Mouse (Mus musculus) mouse embryonic stem cell (cell line): ENCODE data around the gene Slc2a12.

Source experiments
- in situ Hi-C, 2 experiments: fragments of 300-500 bp; cut with MboI; formaldehyde crosslinking; loops; 1 replicate in 1 of 2; 3 replicates in 1 of 2; pipeline ENCODE4 v1.14.3; 2019 to 2020; ENCODE audit warnings: low sequenced_read_pairs in 2 of 2, low pct_unique_long_range_greater_than_20kb in 1 of 2, mixed read lengths in 1 of 2; ENCODE audit not compliant: unreplicated experiment in 1 of 2

Slc2a12 gene

GRCm38 (mm10) chr10:22644853-22645491, at the start of gene Slc2a12:
Gene Slc2a12, plus strand, starts transcription at chr10:22645011.
- in situ Hi-C loops, result no loop called here

GRCm38 (mm10) chr10:22598908-22599480, 45.8 kb upstream of the Slc2a12 start:
- in situ Hi-C loops, result loop anchor here in 1 of 2 experiments (25.0 kb wide), 1 partner anchor 113 kb away; no protein-coding TSS in a partner anchor

GRCm38 (mm10) chr10:22601046-22601445, 43.8 kb upstream of the Slc2a12 start:
- in situ Hi-C loops, result no loop called here

GRCm38 (mm10) chr10:22604801-22605200, 40.0 kb upstream of the Slc2a12 start:
- in situ Hi-C loops, result no loop called here

GRCm38 (mm10) chr10:22608273-22608672, 36.5 kb upstream of the Slc2a12 start:
- in situ Hi-C loops, result no loop called here

- in situ Hi-C loops, result no loop called here
These were observed 35.9 kb upstream of the Slc2a12 start for GRCm38 (mm10) chr10:22608799-22609357.

- in situ Hi-C loops, result no loop called here
These were observed 31.5 kb upstream of the Slc2a12 start for GRCm38 (mm10) chr10:22613301-22613700.

GRCm38 (mm10) chr10:22614554-22614953, 30.3 kb upstream of the Slc2a12 start:
- in situ Hi-C loops, result no loop called here

GRCm38 (mm10) chr10:22615309-22615708, 29.5 kb upstream of the Slc2a12 start:
- in situ Hi-C loops, result no loop called here

GRCm38 (mm10) chr10:22618842-22619241, 26.0 kb upstream of the Slc2a12 start:
- in situ Hi-C loops, result no loop called here

- in situ Hi-C loops, result no loop called here
These were observed 16.0 kb upstream of the Slc2a12 start for GRCm38 (mm10) chr10:22628832-22629231.

GRCm38 (mm10) chr10:22631103-22631502, 13.7 kb upstream of the Slc2a12 start:
- in situ Hi-C loops, result no loop called here

- in situ Hi-C loops, result no loop called here
These were observed 13.3 kb upstream of the Slc2a12 start for GRCm38 (mm10) chr10:22631528-22631927.

GRCm38 (mm10) chr10:22631956-22632355, 12.9 kb upstream of the Slc2a12 start:
- in situ Hi-C loops, result no loop called here

- in situ Hi-C loops, result no loop called here
These were observed 11.2 kb upstream of the Slc2a12 start for GRCm38 (mm10) chr10:22633406-22634306.

- in situ Hi-C loops, result no loop called here
These were observed 7.6 kb upstream of the Slc2a12 start for GRCm38 (mm10) chr10:22637241-22637640.

- in situ Hi-C loops, result no loop called here
These were observed 640 bp upstream of the Slc2a12 start for GRCm38 (mm10) chr10:22644171-22644570.

GRCm38 (mm10) chr10:22648702-22649101, 3.9 kb downstream of the Slc2a12 start:
- in situ Hi-C loops, result no loop called here

- in situ Hi-C loops, result no loop called here
These were observed 9.0 kb downstream of the Slc2a12 start for GRCm38 (mm10) chr10:22653820-22654219.
